Mouse (Mus musculus) midbrain, embryonic 12.5 days (tissue): Measurements from ENCODE around the gene Gzmm. TPM values are rescaled to one million over a fixed set of nuclear protein-coding genes. Genes with fewer than 3 reads are reported as not detected.

ENCODE experiments used
- ATAC-seq: fragments of 200-750 bp; cut with Nextera tagmentation; 2 replicates; pipeline ENCODE4 v1.8.0; 2017; ENCODE audit warnings: low read depth, moderate TSS enrichment, moderate library complexity; ENCODE audit not compliant: low FRiP score
- H3K27ac ChIP-seq: fragments of 300-500 bp; sonication (generic); replicated peaks from 2 replicates; pipeline ENCODE4 v1.5.1; 2016; ENCODE audit warnings: mild to moderate bottlenecking
- H3K27me3 ChIP-seq: fragments of 300-500 bp; sonication (generic); 2 replicates; pipeline ENCODE4 v1.6.1; 2016; ENCODE audit warnings: mild to moderate bottlenecking
- H3K36me3 ChIP-seq: fragments of 300-500 bp; sonication (generic); 2 replicates; pipeline ENCODE4 v1.6.1; 2016
- H3K4me1 ChIP-seq: fragments of 300-500 bp; sonication (generic); 2 replicates; pipeline ENCODE4 v1.6.1; 2016
- H3K4me2 ChIP-seq: fragments of 300-500 bp; sonication (generic); replicated peaks from 2 replicates; pipeline ENCODE4 v1.6.1; 2016; ENCODE audit warnings: mild to moderate bottlenecking, moderate library complexity
- H3K4me3 ChIP-seq: fragments of 300-500 bp; sonication (generic); 2 replicates; pipeline ENCODE4 v1.5.1; 2016; ENCODE audit warnings: mild to moderate bottlenecking
- H3K9ac ChIP-seq: fragments of 300-500 bp; sonication (generic); replicated peaks from 2 replicates; pipeline ENCODE4 v1.6.1; 2016; ENCODE audit warnings: mild to moderate bottlenecking, moderate library complexity
- H3K9me3 ChIP-seq: fragments of 300-500 bp; sonication (generic); 2 replicates; pipeline ENCODE4 v1.6.1; 2016; ENCODE audit warnings: mild to moderate bottlenecking
- WGBS: fragments of 180-500 bp; shearing (Covaris S2); methylation state at CpG from one replicate; pipeline ENCODE4 v1.1.7; 2016; 5-methylcytosine and 5-hydroxymethylcytosine counted together
- polyA plus RNA-seq: library from polyadenylated mRNA; unstranded; fragments of >200 nt; fragmentation: Nextera tagmentation; extraction: Ambion mirVana; gene quantifications from 2 replicates; pipeline ENCODE4 v1.2.1, GENCODE M21; 2016

The Gzmm gene
- polyA plus RNA-seq, 1 experiment from 2014 or later = 1.4 TPM

- H3K27me3 ChIP-seq = peaks cover 62% of the 10 kb centered on the region
- WGBS = 5% methylated on average over 43 of the region's 43 CpGs
These were observed 29.0 kb downstream of the Gzmm start for GRCm38 (mm10) chr10:79717640-79718357.

GRCm38 (mm10) chr10:79721089-79721488 lies 32.3 kb downstream of the Gzmm start:
- H3K4me2 ChIP-seq = no peak overlapping the region
- no peaks in the 10 kb centered on the region for H3K9me3 ChIP-seq
- no peak overlapping the region for H3K4me3 ChIP-seq
- H3K27me3 ChIP-seq = peaks cover 45% of the 10 kb centered on the region
- whole genome bisulfite sequencing = 68% methylated on average over 5 of the region's 5 CpGs
- ATAC-seq = no peak
- no peak overlapping the region for H3K27ac ChIP-seq
- H3K4me1 ChIP-seq = peaks cover 16% of the 10 kb centered on the region
- no peak overlapping the region for H3K9ac ChIP-seq
- H3K36me3 ChIP-seq = no peaks in the 10 kb centered on the region

More at GRCm38 (mm10) chr10:79717640-79718357, 29.0 kb downstream of the Gzmm start:
- ATAC-seq = no peak
- H3K4me1 ChIP-seq = peaks cover 18% of the 10 kb centered on the region
- H3K4me3 ChIP-seq = peak overlapping the region; percentile 64
- no peak overlapping the region for H3K27ac ChIP-seq
- H3K4me2 ChIP-seq = peak overlapping the region; percentile 95
- no peaks in the 10 kb centered on the region; the same call in 1 of the 2 replicates for H3K36me3 ChIP-seq
- H3K9me3 ChIP-seq = no peaks in the 10 kb centered on the region
- H3K9ac ChIP-seq = peak overlapping the region; percentile 58; the same call in 1 of the 2 replicates

- Histone ChIP-seq H3K4me3 (no peak overlapping the region), H3K4me2 (no peak overlapping the region), H3K9me3 (no peaks in the 10 kb centered on the region), H3K4me1 (no peaks in the 10 kb centered on the region), H3K27ac (no peak overlapping the region), H3K36me3 (0 out of 2 replicates have a peak, but pooled peaks cover 3% of the 10 kb centered on the region), H3K27me3 (peaks cover 26% of the 10 kb centered on the region), H3K9ac (no peak overlapping the region)
- 61% methylated on average over 6 of the region's 6 CpGs for WGBS
- no peak for ATAC-seq
These were observed 34.2 kb downstream of the Gzmm start for GRCm38 (mm10) chr10:79723047-79723446.

GRCm38 (mm10) chr10:79723692-79724091 lies 34.9 kb downstream of the Gzmm start:
- Histone ChIP-seq H3K27ac (no peak overlapping the region), H3K9me3 (no peaks in the 10 kb centered on the region), H3K9ac (no peak overlapping the region), H3K27me3 (peaks cover 19% of the 10 kb centered on the region), H3K4me2 (no peak overlapping the region), H3K4me1 (no peaks in the 10 kb centered on the region), H3K4me3 (no peak overlapping the region), H3K36me3 (0 out of 2 replicates have a peak, but pooled peaks cover 3% of the 10 kb centered on the region)
- 89% methylated on average over 7 of the region's 7 CpGs for whole genome bisulfite sequencing
- ATAC-seq = no peak

GRCm38 (mm10) chr10:79726090-79726489 lies 37.3 kb downstream of the Gzmm start:
- 0 out of 2 replicates have a peak, but pooled peaks cover 3% of the 10 kb centered on the region for H3K36me3 ChIP-seq
- ATAC-seq = 0 out of 2 replicates have a peak, but pooled peaks have one; percentile 38
- no peaks in the 10 kb centered on the region for H3K4me1 ChIP-seq
- no peak overlapping the region for H3K9ac ChIP-seq
- H3K9me3 ChIP-seq = no peaks in the 10 kb centered on the region
- H3K4me3 ChIP-seq = no peak overlapping the region
- H3K27ac ChIP-seq = no peak overlapping the region
- no peak overlapping the region for H3K4me2 ChIP-seq
- WGBS = 35% methylated on average over 11 of the region's 11 CpGs
- H3K27me3 ChIP-seq = no peaks in the 10 kb centered on the region; the same call in 1 of the 2 replicates

GRCm38 (mm10) chr10:79728323-79729249 lies 39.8 kb downstream of the Gzmm start:
- Histone ChIP-seq H3K36me3 (peaks cover 4% of the 10 kb centered on the region; the same call in 1 of the 2 replicates), H3K4me1 (no peaks in the 10 kb centered on the region), H3K27ac (no peak overlapping the region), H3K4me2 (no peak overlapping the region), H3K9ac (no peak overlapping the region), H3K4me3 (no peak overlapping the region), H3K27me3 (no peaks in the 10 kb centered on the region; the same call in 1 of the 2 replicates), H3K9me3 (peaks cover 4% of the 10 kb centered on the region; the same call in 1 of the 2 replicates)
- ATAC-seq = no peak
- WGBS = 73% methylated on average over 28 of the region's 28 CpGs

- peaks cover 13% of the 10 kb centered on the region for H3K36me3 ChIP-seq
- no peaks in the 10 kb centered on the region for H3K4me1 ChIP-seq
- no peak overlapping the region for H3K27ac ChIP-seq
- H3K9ac ChIP-seq = no peak overlapping the region
- H3K9me3 ChIP-seq = peaks cover 4% of the 10 kb centered on the region; the same call in 1 of the 2 replicates
- WGBS = 84% methylated on average over 13 of the region's 13 CpGs
- H3K4me2 ChIP-seq = no peak overlapping the region
- no peak overlapping the region for H3K4me3 ChIP-seq
- no peak for ATAC-seq
- H3K27me3 ChIP-seq = no peaks in the 10 kb centered on the region; the same call in 1 of the 2 replicates
These were observed 40.6 kb downstream of the Gzmm start for GRCm38 (mm10) chr10:79729357-79729965.

- H3K9ac ChIP-seq = no peak overlapping the region
- no peak overlapping the region for H3K4me3 ChIP-seq
- peaks cover 40% of the 10 kb centered on the region for H3K36me3 ChIP-seq
- H3K27ac ChIP-seq = no peak overlapping the region
- 92% methylated on average over 1 of the region's 1 CpGs for WGBS
- no peak overlapping the region for H3K4me2 ChIP-seq
- H3K27me3 ChIP-seq = peaks cover 19% of the 10 kb centered on the region
- peaks cover 4% of the 10 kb centered on the region; the same call in 1 of the 2 replicates for H3K9me3 ChIP-seq
- no peak for ATAC-seq
- H3K4me1 ChIP-seq = no peaks in the 10 kb centered on the region
These were observed 43.7 kb downstream of the Gzmm start for GRCm38 (mm10) chr10:79732500-79732899.

- Histone ChIP-seq H3K9me3 (peaks cover 6% of the 10 kb centered on the region), H3K9ac (no peak overlapping the region), H3K4me3 (no peak overlapping the region), H3K4me2 (no peak overlapping the region), H3K4me1 (no peaks in the 10 kb centered on the region), H3K27ac (no peak overlapping the region), H3K27me3 (peaks cover 19% of the 10 kb centered on the region), H3K36me3 (peaks cover 52% of the 10 kb centered on the region)
- WGBS = 95% methylated on average over 15 of the region's 15 CpGs
- no peak for ATAC-seq
These were observed 45.0 kb downstream of the Gzmm start for GRCm38 (mm10) chr10:79733847-79734246.

- peak; percentile 45; the same call in 1 of the 2 replicates for ATAC-seq
- Histone ChIP-seq H3K4me3 (no peak overlapping the region), H3K9me3 (peaks cover 15% of the 10 kb centered on the region), H3K4me2 (0 out of 2 replicates have a peak overlapping the region, but pooled peaks have one; percentile 0), H3K9ac (no peak overlapping the region), H3K36me3 (peaks cover 67% of the 10 kb centered on the region), H3K27me3 (peaks cover 19% of the 10 kb centered on the region), H3K4me1 (no peaks in the 10 kb centered on the region), H3K27ac (no peak overlapping the region)
- WGBS = 33% methylated on average over 41 of the region's 52 CpGs
These were observed 46.5 kb downstream of the Gzmm start for GRCm38 (mm10) chr10:79735361-79735760.

GRCm38 (mm10) chr10:79736706-79737105 lies 47.9 kb downstream of the Gzmm start:
- Histone ChIP-seq H3K27me3 (peaks cover 19% of the 10 kb centered on the region), H3K9ac (no peak overlapping the region), H3K36me3 (peaks cover 81% of the 10 kb centered on the region), H3K4me2 (no peak overlapping the region), H3K27ac (no peak overlapping the region), H3K9me3 (peaks cover 17% of the 10 kb centered on the region), H3K4me3 (no peak overlapping the region), H3K4me1 (peaks cover 3% of the 10 kb centered on the region; the same call in 1 of the 2 replicates)
- WGBS = 94% methylated on average over 12 of the region's 14 CpGs
- no peak for ATAC-seq
